Mouse (Mus musculus): Measurements from ENCODE around the gene Kirrel.

The Kirrel gene

GRCm38 (mm10) chr3:87167621-87168020 is 6.9 kb downstream of the Kirrel start:
- DNase-seq (ENCODE audit: low spot score in 2 of 2), result no peak

GRCm38 (mm10) chr3:87165291-87165881 is 9.2 kb downstream of the Kirrel start:
- no peak for DNase-seq (ENCODE audit: low spot score in 2 of 2)

- DNase-seq (ENCODE audit: low spot score in 2 of 2), result no peak
Observed at GRCm38 (mm10) chr3:87164099-87164815, 10.3 kb downstream of the Kirrel start.

- no peak for DNase-seq (ENCODE audit: low spot score in 2 of 2)
Observed at GRCm38 (mm10) chr3:87163116-87163515, 11.4 kb downstream of the Kirrel start.

- no peak for DNase-seq (ENCODE audit: low spot score in 2 of 2)
Observed at GRCm38 (mm10) chr3:87162380-87162779, 12.2 kb downstream of the Kirrel start.

- DNase-seq (ENCODE audit: low spot score in 2 of 2), result no peak
Observed at GRCm38 (mm10) chr3:87161601-87162000, 12.9 kb downstream of the Kirrel start.

- DNase-seq (ENCODE audit: low spot score in 2 of 2), result no peak
Observed at GRCm38 (mm10) chr3:87160819-87161509, 13.6 kb downstream of the Kirrel start.

GRCm38 (mm10) chr3:87159190-87159589 is 15.4 kb downstream of the Kirrel start:
- no peak for DNase-seq (ENCODE audit: low spot score in 2 of 2)

- no peak for DNase-seq (ENCODE audit: low spot score in 2 of 2)
Observed at GRCm38 (mm10) chr3:87157767-87158291, 16.7 kb downstream of the Kirrel start.

GRCm38 (mm10) chr3:87157297-87157696 is 17.2 kb downstream of the Kirrel start:
- DNase-seq (ENCODE audit: low spot score in 2 of 2), result no peak

GRCm38 (mm10) chr3:87154398-87155287 is 19.9 kb downstream of the Kirrel start:
- DNase-seq (ENCODE audit: low spot score in 2 of 2), result no peak

GRCm38 (mm10) chr3:87153038-87153437 is 21.5 kb downstream of the Kirrel start:
- no peak for DNase-seq (ENCODE audit: low spot score in 2 of 2)

- no peak for DNase-seq (ENCODE audit: low spot score in 2 of 2)
Observed at GRCm38 (mm10) chr3:87152111-87152738, 22.3 kb downstream of the Kirrel start.

GRCm38 (mm10) chr3:87151294-87151826 is 23.2 kb downstream of the Kirrel start:
- no peak for DNase-seq (ENCODE audit: low spot score in 2 of 2)

- DNase-seq (ENCODE audit: low spot score in 2 of 2), result no peak
Observed at GRCm38 (mm10) chr3:87150689-87151244, 23.8 kb downstream of the Kirrel start.

GRCm38 (mm10) chr3:87150056-87150688 is 24.4 kb downstream of the Kirrel start:
- no peak for DNase-seq (ENCODE audit: low spot score in 2 of 2)

- DNase-seq (ENCODE audit: low spot score in 2 of 2), result no peak
Observed at GRCm38 (mm10) chr3:87149425-87149824, 25.1 kb downstream of the Kirrel start.

GRCm38 (mm10) chr3:87144476-87145240 is 29.9 kb downstream of the Kirrel start:
- DNase-seq (ENCODE audit: low spot score in 2 of 2), result no peak

- DNase-seq (ENCODE audit: low spot score in 2 of 2), result no peak
Observed at GRCm38 (mm10) chr3:87140284-87140683, 34.3 kb downstream of the Kirrel start.

Data from thymus, postnatal 10 days (tissue).